Mouse (Mus musculus): Measurements from ENCODE around the gene Enc1. TPM values are rescaled to one million over a fixed set of nuclear protein-coding genes. Genes with fewer than 3 reads are reported as not detected.
"Not testable (repeated sequence)": the region's sequence is repeated elsewhere in the genome, so short reads cannot be mapped to it uniquely, and the experiment has no call there.

Enc1 gene
- total RNA-seq, 2 experiments from 2014 or later, result 0.17 TPM; not detected in 1

DNA sequence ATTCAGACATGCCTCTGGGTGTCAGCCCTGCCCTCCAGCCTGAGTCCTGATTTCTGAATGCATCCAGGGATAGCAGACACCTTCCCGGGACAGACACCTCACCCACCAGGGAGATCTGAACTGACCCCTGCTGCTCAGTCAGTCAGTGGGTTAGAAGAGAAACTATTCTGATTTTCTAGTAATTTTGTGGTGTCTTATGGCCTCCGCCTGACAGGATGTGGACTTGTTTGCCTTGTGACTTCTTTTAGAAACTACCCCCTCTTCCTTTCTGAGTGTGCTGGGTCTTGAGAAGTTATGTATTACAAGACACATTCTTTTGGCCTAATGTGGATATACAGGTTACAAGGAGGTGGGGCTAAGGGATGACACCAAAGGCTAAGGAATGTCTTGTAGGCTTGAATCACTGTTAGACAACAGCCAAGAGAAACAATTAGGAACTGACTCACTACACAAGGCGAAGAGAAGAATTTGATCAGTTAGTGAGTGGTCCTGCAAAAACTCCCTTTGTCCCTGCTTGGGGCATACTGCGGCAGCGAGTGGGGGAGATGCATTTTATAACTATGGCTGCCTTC is 8.7 kb downstream of the Enc1 start:
- ATAC-seq (replicated peaks; ENCODE audit: low FRiP score, poor library complexity, severe bottlenecking), result no peak

DNA sequence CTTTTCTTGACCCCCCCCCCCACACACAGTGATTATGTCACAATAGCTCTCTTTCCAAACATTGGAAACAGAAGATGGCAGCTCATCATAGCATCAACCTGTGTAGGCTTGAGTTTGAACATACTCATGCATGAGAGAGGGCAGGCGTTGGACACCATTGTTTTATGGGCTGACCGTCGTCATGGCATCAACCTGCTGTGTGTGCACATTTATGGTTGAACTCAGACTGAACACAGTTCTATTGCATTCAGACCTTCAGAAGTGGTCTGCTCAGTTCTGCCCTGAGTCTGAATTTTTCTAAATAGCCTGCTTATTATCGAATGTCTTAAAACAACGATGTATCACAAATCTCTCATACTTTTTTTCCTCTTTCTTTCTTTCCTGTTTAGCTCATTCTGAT is 9.2 kb downstream of the Enc1 start:
- ATAC-seq (replicated peaks; ENCODE audit: low FRiP score, poor library complexity, severe bottlenecking), result no peak

DNA sequence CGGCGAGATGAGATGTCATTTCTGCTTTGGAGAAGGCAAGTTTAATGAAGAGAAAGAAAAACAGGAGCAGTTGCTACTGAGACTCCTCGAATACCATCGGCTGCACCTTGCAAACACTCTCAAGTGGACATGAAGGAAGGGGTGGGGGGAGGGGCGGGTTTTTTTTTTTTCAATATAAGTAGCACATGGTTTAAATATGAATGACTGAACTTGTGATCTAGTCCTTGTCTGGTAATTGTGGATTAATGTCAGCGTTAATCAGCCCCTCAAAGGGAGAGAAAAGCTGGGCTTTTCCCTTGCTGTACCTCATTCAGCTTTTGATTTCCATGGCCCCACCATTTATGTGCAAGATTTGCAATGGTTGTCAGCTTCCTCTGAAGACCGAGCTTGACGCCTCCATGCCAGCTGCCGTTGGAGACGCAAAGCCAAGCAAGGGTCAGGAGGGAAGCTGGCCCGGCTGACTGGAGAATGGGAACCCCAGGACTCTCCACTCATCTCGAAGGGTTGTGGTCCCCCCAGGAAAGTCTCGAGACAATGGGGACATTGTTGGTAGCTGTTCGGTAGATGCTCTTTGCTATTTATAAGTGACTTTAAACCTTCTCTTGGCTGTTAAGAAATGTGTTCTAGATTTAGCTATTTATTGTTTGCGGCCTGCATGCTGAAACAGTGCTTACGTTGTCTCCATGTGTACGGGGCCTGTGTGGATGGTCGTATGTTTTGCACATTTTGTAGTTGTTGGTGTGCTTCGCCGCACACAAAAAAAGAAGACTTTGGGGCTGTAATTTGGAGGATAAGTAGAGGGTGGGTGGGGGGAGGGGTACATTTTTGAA is 9.9 kb downstream of the Enc1 start:
- no peak for ATAC-seq (replicated peaks; ENCODE audit: low FRiP score, poor library complexity, severe bottlenecking)

DNA sequence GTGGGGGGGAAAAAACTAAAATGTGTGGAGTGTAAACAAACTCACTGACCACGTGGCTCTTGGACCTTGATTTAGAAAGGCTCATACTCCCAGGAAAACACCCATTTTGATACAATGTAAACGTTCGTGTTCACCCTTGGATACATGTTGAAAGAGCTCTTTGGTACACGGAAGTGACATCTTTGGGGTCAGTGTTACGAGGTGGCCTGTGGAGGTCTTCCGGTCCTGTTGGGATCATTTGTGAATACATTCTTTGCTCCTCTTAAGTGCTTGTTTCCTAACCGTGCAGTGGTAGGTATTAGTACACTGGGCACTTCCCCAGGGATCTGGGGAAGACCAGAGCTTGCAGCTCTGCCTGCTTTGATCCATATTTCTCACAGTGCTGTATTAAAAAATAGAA is 10.8 kb downstream of the Enc1 start:
- ATAC-seq (replicated peaks; ENCODE audit: low FRiP score, poor library complexity, severe bottlenecking), result no peak

DNA sequence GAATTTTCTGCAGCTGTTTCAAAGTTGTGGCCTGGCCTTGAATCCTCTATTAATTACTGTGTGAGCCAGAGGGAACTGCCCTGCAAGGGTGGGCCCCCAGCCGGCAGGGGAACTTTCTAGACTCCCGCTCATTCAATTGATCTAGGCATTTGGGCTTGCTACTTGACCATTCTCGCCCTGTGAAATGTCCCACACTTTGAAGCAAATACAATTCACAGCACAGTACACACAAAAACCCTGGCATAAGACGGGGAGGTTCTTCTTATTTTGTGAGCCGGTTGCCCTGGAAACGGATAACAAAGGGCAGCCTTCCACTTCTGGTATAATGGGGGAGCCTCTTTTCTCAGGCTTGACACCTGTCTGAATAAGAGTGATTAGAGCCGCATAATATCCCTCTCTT is 11.6 kb downstream of the Enc1 start:
- no peak for ATAC-seq (replicated peaks; ENCODE audit: low FRiP score, poor library complexity, severe bottlenecking)

DNA sequence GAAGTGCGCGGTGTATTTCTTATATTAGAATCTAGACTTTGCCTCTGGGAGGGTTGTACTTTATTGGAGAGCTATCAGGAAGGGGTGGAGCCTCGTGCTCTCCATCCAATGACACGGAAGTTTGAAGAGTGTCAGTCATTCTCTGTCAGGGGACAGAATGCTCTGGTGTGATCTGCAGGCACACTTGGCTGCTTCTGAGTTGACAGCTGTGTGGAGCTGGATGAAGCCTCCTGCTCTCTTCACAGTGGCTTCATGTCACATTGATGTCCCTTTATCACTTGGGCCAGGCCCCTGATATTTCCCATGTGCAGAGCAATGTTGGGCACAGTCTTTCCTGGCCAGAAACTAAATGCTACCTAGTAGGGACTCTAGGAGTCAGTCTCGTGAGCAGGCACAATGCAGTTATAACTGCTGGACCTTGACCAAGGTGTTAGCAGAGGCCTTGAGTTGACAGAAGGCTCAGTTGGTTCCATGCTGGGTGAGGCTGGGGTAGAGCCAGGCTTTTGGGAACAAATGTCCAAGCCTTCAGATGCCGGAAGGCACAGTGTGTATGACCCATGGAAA is 12.6 kb downstream of the Enc1 start:
- ATAC-seq (replicated peaks; ENCODE audit: low FRiP score, poor library complexity, severe bottlenecking), result no peak

DNA sequence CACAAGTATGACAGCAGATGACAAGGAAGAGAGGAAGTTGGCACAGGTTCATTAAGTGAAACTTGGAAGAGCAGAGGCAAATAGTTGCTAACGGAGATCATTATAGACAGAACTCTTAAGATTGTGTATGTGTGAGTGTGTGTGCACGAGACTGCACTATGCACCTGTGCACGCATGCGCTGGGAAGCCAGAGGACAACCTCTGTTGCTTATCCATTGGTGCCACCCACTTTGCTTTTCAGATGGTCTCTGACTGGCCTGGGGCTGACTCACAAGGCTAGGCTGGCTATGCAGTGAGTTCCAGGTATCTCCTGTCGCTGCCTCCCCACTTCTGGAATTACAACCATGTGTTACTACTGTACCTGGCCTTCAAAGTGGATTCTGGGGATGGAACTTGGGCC is 13.1 kb downstream of the Enc1 start:
- ATAC-seq (replicated peaks; ENCODE audit: low FRiP score, poor library complexity, severe bottlenecking), result no peak

DNA sequence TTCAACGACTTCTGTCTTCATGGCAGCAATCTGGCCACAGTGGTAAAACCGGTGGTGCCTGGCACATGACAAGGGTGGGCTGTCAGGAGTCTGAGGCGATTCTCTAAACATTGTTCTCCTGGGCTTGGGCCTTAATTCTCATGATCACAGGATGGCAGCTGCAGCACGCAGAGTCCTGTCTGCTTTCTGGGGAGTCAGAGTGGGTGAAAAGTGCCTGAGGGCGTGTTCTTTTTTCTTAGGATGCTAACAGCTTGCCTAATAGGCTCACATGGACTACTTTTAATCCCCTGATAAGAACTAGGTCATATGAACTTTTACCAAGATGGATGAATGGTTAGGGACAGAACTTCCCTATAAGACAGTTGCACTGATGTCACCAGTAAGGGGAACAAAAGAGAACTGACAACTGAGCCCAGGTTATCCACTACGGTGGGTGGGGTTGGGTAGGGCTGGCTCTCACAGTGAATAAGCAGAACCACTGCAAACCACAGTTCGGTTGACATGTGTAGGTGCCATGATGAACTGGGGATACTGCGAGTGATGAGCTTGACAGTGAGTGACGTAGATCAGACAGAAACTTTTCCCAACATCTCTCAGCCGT is 13.8 kb downstream of the Enc1 start:
- ATAC-seq (replicated peaks; ENCODE audit: low FRiP score, poor library complexity, severe bottlenecking), result no peak

DNA sequence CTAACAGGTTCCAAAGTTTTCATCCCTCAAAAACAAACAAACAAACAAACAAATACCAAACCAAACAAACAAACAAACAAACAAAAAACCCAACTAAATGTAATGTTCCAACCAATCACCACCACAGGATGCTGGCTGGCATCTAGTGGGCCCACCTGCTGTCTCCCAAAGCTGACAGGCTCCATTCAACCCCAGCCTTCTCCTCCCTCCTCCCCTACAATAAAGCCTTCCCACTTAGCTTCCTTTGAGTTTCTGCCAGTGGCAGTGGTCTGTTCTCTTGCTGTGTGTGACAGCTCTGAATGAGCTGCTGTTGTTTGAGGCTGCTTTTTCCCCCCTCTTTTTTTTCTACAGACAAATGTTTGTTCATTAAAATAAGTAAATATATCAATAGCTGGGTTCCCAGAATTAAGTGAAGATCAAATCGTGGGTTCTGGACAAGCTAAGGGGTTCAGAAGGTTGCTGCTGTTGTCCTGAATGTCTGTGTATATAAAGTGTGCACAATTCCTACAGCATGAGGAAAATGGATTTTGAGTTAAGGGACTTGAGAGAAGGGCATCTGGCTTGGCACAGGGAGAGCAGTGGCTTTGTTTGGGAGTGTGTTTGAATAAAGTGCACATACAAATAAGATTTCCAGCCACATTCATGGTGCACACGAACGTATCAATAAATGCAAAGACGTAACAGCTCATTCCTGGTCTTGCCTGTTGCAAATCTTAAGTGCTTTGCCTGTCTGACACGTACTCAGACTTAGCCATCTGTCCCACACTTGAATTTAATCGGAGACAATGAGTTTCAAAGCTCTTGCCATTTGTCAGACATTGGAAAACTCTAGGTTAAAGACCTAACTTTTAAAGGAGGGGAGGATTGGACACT is 15.3 kb downstream of the Enc1 start:
- no peak for ATAC-seq (replicated peaks; ENCODE audit: low FRiP score, poor library complexity, severe bottlenecking)

DNA sequence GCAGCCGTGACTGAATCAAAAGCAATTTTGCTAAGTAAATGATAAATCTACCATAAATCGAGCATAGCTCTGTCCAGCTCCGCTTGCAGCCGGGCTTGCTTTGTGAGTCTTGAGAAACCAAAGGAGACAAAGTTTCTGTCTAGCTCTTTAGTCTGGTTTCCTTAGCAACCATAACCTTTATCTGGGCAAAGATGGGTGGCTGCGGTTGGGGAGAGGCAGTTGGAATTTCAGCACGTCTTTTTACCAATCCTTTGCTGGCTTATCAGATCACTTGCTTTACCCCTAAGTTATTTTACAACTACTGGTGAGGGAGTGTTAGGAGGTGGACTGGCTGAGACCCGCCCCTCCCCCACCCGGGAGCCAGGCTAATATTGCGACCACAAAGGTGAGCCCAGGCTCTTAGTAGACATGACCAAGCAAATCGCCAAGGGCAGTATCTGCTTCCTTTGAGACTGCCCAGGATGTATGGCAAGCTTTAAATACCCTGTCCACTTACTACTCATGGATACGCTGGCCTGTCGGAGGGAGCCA is 16.0 kb downstream of the Enc1 start:
- ATAC-seq (replicated peaks; ENCODE audit: low FRiP score, poor library complexity, severe bottlenecking), result no peak

DNA sequence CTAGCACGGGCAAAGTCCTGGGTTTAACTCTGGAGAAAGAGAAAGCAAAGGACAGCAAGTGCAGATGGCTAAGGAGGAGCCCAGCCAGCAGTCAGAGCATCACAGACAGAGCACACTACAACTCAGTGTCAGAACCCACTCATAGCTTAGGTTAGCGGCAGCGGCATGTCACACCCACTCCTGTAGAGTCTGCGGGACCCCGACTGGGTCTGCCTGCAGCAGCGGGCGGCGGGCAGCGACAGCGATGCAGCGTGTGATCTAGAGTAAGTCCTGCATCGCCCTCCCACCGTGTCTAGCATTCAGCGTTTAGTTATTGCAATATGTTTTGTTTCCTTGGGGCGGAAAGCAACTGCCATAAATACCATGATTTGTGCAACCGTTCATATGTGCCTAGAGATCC is 18.4 kb downstream of the Enc1 start:
- no peak for ATAC-seq (replicated peaks; ENCODE audit: low FRiP score, poor library complexity, severe bottlenecking)

DNA sequence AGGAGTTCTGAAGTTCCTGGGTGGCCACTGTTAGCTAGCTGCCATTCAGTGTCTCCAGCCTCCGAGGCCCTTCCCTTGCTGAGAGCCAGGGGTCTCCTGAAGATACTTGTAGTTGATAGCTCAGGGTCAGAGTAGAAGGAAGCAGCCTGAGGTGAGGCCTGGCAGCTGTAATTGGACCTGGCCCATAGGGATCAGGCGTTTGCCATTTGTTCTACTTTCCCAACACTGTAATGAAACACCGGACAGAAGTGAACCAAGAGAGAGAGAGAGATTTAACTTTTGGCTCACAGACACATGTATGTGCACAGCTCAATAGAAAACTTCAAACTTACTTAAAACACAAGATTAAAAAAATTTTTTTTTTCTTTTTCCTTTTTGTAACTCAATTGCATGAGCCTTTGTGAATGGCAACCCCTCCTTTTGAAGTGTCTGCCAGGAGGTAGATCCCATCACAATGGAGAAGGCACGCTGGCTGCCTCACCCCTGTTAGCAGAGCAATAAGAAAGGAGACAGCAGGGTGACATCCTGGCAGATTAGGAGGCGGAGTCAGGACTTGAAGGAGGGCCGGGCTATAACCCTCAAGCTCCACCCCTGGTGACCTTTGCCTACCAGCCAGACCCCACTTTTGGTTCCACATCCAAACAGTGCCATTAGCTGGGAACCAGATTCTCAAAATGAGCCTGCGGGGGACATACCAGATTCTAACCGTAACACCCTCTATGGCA is 19.7 kb downstream of the Enc1 start:
- no peak for ATAC-seq (replicated peaks; ENCODE audit: low FRiP score, poor library complexity, severe bottlenecking)

DNA sequence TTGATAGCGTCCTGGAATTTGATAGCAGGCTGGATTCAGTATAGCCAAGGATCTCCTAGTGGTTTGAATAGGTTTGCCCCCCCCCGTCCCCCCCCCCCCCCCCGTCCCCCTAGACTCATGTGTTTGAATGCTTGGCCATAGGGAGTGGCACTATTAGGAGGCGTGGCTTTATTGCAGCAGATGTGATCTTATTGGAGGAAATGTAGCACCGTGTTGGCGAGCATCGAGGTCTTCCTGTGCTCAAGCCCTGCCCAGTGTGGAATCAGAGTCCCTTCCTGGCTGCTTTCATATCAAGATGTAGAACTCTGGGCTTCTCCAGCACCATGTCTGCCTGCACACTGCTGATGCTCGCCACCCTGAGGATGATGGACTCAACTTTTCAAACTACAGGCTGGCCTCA is 20.6 kb downstream of the Enc1 start:
- ATAC-seq (replicated peaks; ENCODE audit: low FRiP score, poor library complexity, severe bottlenecking), result no peak

DNA sequence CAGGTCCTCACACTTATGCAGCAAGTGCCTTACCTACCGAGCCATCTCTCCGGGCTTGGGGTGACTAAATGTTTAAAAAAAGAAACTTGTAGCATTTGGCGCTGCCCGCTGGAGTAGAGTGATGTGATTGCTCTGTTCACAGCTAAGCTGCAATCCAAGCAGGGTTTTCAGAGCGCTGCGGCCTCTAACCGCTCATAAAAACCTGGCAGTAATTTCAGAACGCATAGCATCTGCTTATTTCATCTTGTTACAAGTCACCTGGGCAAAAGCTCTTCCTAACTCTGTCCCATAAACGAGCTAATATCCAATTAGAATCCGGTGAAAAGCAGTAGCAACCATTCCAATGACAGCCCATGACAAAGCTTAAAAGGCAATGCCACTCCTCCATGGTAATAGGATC is 21.8 kb downstream of the Enc1 start:
- no peak for ATAC-seq (replicated peaks; ENCODE audit: low FRiP score, poor library complexity, severe bottlenecking)

DNA sequence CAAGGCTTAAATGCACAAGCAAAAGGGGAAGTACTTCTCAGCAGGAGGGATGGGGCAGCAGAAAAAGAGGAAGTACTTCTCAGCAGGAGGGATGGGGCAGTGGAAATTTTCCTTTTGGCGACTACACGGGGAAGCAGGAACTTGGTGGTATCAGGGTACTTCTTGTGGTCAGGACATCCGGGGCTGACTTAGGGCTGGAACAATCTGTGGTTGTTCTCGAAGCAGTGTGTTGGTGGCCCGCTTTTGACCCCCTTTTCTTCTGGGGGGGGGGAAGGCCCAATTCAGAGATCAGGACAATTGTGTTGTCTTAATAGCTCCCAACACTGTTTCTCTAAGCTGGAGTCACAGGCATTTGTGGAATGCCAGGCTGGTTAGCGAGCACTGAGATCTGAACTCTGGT is 24.6 kb downstream of the Enc1 start:
- not testable (repeated sequence) for ATAC-seq (replicated peaks; ENCODE audit: low FRiP score, poor library complexity, severe bottlenecking)

DNA sequence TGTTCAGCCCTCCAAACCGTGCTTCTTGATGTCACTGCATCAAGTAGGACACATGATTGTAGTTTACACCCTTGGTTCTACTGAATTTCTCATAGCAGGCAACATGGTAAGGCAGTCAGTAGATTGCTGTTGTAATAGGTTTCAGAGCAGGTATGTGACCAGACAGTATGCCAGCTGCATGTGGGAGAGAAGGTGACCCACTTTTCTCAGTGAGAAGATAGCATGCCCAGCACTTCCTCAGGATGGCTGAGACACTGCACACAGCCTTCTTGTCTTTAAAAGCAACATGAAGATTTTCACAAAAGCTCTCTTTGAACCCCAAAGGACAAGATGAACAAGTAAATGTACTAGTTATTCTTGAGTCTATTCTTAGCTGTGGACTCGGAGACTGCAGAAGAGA is 29.8 kb downstream of the Enc1 start:
- ATAC-seq (replicated peaks; ENCODE audit: low FRiP score, poor library complexity, severe bottlenecking), result no peak

DNA sequence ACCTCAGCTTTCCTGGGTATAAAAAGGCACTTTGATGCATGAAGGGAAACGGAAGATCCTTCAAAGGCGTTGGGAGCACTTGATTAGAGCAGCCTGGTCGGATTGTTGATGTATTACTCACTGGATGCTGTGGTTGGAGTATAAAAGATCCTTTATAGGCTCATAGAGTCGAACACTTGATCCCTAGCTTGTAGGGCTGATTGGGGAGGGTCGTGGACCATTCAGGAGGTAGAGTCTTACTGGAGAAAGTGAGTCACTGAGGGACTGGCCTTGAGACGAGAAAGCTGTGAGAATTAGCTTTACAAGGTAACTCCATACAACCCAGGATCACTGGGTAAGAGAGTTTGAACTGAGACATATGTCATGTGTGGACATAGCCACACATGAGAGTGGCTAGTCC is 30.7 kb downstream of the Enc1 start:
- ATAC-seq (replicated peaks; ENCODE audit: low FRiP score, poor library complexity, severe bottlenecking), result no peak

DNA sequence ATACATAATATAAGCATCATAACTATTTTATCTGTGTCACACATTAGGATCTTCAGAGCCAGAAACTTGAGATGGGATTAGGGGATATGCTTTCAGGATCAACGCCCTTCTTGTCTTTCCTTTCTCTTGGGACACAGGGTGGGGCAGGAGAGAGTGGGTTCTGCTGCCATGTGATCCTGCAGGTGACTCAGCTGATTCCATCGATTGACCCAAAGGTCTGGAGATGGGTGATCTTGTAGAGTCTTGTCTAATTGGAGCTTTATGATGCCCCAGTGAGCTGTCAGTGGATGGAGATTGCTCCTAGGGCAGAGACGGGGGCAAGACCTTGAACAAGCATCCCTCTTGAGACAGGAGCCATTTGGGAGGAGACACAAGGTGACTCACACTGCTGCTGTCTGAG is 33.9 kb downstream of the Enc1 start:
- no peak for ATAC-seq (replicated peaks; ENCODE audit: low FRiP score, poor library complexity, severe bottlenecking)

DNA sequence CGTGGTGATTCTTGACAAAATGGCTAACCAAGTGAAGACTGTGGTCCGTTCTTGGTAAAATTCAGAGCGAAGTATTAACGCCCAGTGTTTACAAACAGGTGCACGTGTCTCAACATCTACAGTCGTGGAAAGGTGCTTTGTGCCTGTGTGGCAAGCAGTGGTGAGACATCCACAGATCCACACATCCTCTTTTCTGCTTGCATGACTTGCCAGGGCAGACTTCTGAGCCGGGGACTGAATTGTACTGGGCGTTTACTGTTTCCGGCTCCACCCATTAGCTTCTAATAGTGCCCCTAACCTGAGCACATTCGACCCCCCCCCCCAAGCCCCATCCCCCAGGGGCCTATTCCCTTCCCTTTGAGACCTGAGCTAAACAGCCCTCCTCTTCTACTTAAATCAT is 34.6 kb downstream of the Enc1 start:
- ATAC-seq (replicated peaks; ENCODE audit: low FRiP score, poor library complexity, severe bottlenecking), result no peak

Data from erythroblast, adult 5-6 weeks (primary cell).